Mouse (Mus musculus): ENCODE data around the gene Proca1.
"Not testable (repeated sequence)": the region's sequence is repeated elsewhere in the genome, so short reads cannot be mapped to it uniquely, and the experiment has no call there.

Gene Proca1

GRCm38 (mm10) chr11:78182961-78183844 is 10.0 kb upstream of the Proca1 start, which contains the start of gene Rpl23a:
Rpl23a (minus strand) TSS chr11:78183584.
- DNase-seq = peak; percentile 75

- no peak for DNase-seq
Observed at GRCm38 (mm10) chr11:78183884-78184514, 9.2 kb upstream of the Proca1 start.

GRCm38 (mm10) chr11:78184702-78185101 is 8.5 kb upstream of the Proca1 start:
- DNase-seq = not testable (repeated sequence)

GRCm38 (mm10) chr11:78188331-78189233 is 4.6 kb upstream of the Proca1 start, which contains the start of gene Rab34:
Rab34 (plus strand) TSS chr11:78188430.
- DNase-seq = peak; percentile 79

- peak; percentile 75 for DNase-seq
Observed at GRCm38 (mm10) chr11:78189234-78190040, 3.8 kb upstream of the Proca1 start.

- no peak for DNase-seq
Observed at GRCm38 (mm10) chr11:78190041-78190440, 3.2 kb upstream of the Proca1 start.

GRCm38 (mm10) chr11:78194411-78195100 is 1.4 kb downstream of the Proca1 start:
- no peak for DNase-seq

- no peak for DNase-seq
Observed at GRCm38 (mm10) chr11:78195101-78195863, 2.1 kb downstream of the Proca1 start.

- DNase-seq = no peak
Observed at GRCm38 (mm10) chr11:78202372-78202771, 9.2 kb downstream of the Proca1 start.

GRCm38 (mm10) chr11:78204287-78204686 is 11.1 kb downstream of the Proca1 start:
- DNase-seq = no peak

- no peak for DNase-seq
Observed at GRCm38 (mm10) chr11:78205361-78206206, 12.4 kb downstream of the Proca1 start.

- no peak for DNase-seq
Observed at GRCm38 (mm10) chr11:78207190-78207589, 14.0 kb downstream of the Proca1 start.

GRCm38 (mm10) chr11:78209886-78210285 is 16.7 kb downstream of the Proca1 start:
- no peak for DNase-seq

- DNase-seq = no peak
Observed at GRCm38 (mm10) chr11:78210615-78211014, 17.4 kb downstream of the Proca1 start.

- no peak for DNase-seq
Observed at GRCm38 (mm10) chr11:78211513-78211912, 18.3 kb downstream of the Proca1 start.

- no peak for DNase-seq
Observed at GRCm38 (mm10) chr11:78213086-78213817, 20.1 kb downstream of the Proca1 start.

- DNase-seq = no peak
Observed at GRCm38 (mm10) chr11:78215709-78216317, 22.6 kb downstream of the Proca1 start.

GRCm38 (mm10) chr11:78223586-78223985 is 30.4 kb downstream of the Proca1 start:
- no peak for DNase-seq
